Mouse (Mus musculus) kidney, embryonic 16.5 days (tissue): ENCODE measurements around the gene Mxi1. TPM values are rescaled to one million over a fixed set of nuclear protein-coding genes. Genes with fewer than 3 reads are reported as not detected.
A peak's percentile ranks its signal among the peaks of the same experiment; 100 is the strongest.
"Not testable (repeated sequence)": the region's sequence is repeated elsewhere in the genome, so short reads cannot be mapped to it uniquely, and the experiment has no call there.

Experiments
- ATAC-seq: fragments of 200-750 bp; cut with Nextera tagmentation; 2 replicates; pipeline ENCODE4 v1.8.0; 2017; ENCODE audit warnings: moderate TSS enrichment; ENCODE audit not compliant: low FRiP score, low TSS enrichment
- H3K27ac ChIP-seq: fragments of 300-500 bp; sonication (generic); 2 replicates; pipeline ENCODE4 v1.5.1; 2014; ENCODE audit warnings: low read length
- H3K27me3 ChIP-seq: fragments of 300-500 bp; sonication (generic); 2 replicates; pipeline ENCODE4 v1.6.1; 2014; ENCODE audit warnings: low read length, control low read depth, mixed read lengths; ENCODE audit not compliant: insufficient read depth
- H3K36me3 ChIP-seq: fragments of 300-500 bp; sonication (generic); 2 replicates; pipeline ENCODE4 v1.6.1; 2014; ENCODE audit warnings: low read length, control low read depth, mixed read lengths; ENCODE audit not compliant: insufficient read depth
- H3K4me1 ChIP-seq: fragments of 300-500 bp; sonication (generic); 2 replicates; pipeline ENCODE4 v1.6.1; 2014; ENCODE audit warnings: low read length, control low read depth, mixed read lengths; ENCODE audit not compliant: insufficient read depth
- H3K4me2 ChIP-seq: fragments of 300-500 bp; sonication (generic); replicated peaks from 2 replicates; pipeline ENCODE4 v1.6.1; 2014; ENCODE audit warnings: low read depth, low read length
- H3K4me3 ChIP-seq: fragments of 300-500 bp; sonication (generic); 2 replicates; pipeline ENCODE4 v1.5.1; 2014; ENCODE audit warnings: mild to moderate bottlenecking, low read length
- H3K9ac ChIP-seq: fragments of 300-500 bp; sonication (generic); replicated peaks from 2 replicates; pipeline ENCODE4 v1.6.1; 2014; ENCODE audit warnings: low read length
- H3K9me3 ChIP-seq: fragments of 300-500 bp; sonication (generic); 2 replicates; pipeline ENCODE4 v1.6.1; 2016; ENCODE audit warnings: low read length, control low read depth
- WGBS: fragments of 180-500 bp; shearing (Covaris S2); extraction: QIAGEN DNeasy Blood & Tissue Kit; methylation state at CpG from one replicate; pipeline ENCODE4 v1.1.7; 2014; 5-methylcytosine and 5-hydroxymethylcytosine counted together
- polyA plus RNA-seq: library from polyadenylated mRNA; unstranded; fragments of >200 nt; fragmentation: Nextera tagmentation; extraction: Ambion mirVana; gene quantifications from 2 replicates; pipeline ENCODE4 v1.2.1, GENCODE M21; 2015

Gene Mxi1
- polyA plus RNA-seq, 1 experiment from 2014 or later, result 32.1 TPM

GRCm38 (mm10) chr19:53391787-53392186, 81.5 kb downstream of the Mxi1 start:
- Histone ChIP-seq H3K27ac (no peak overlapping the region; the same call in 1 of the 2 replicates), H3K4me3 (peak overlapping the region; percentile 85; the same call in 1 of the 2 replicates), H3K36me3 (peaks cover 13% of the 10 kb centered on the region), H3K4me1 (peaks cover 20% of the 10 kb centered on the region), H3K27me3 (no peaks in the 10 kb centered on the region), H3K9ac (peak overlapping the region; percentile 76), H3K9me3 (no peaks in the 10 kb centered on the region), H3K4me2 (peak overlapping the region; percentile 77)
- WGBS, result 88% methylated on average over 5 of the region's 5 CpGs
- no peak for ATAC-seq

- 58% methylated on average over 8 of the region's 8 CpGs for WGBS
- no peak overlapping the region for H3K9ac ChIP-seq
- no peak overlapping the region for H3K27ac ChIP-seq
- no peak for ATAC-seq
- H3K4me2 ChIP-seq, result no peak overlapping the region
- peaks cover 4% of the 10 kb centered on the region for H3K36me3 ChIP-seq
- H3K27me3 ChIP-seq, result no peaks in the 10 kb centered on the region
- peaks cover 14% of the 10 kb centered on the region for H3K4me1 ChIP-seq
- H3K4me3 ChIP-seq, result no peak overlapping the region
- no peaks in the 10 kb centered on the region for H3K9me3 ChIP-seq
Measured at GRCm38 (mm10) chr19:53392781-53393343, 82.5 kb downstream of the Mxi1 start.

GRCm38 (mm10) chr19:53393646-53394045, 83.3 kb downstream of the Mxi1 start:
- Histone ChIP-seq H3K9me3 (no peaks in the 10 kb centered on the region), H3K4me2 (no peak overlapping the region), H3K27ac (no peak overlapping the region), H3K4me1 (peaks cover 14% of the 10 kb centered on the region), H3K4me3 (no peak overlapping the region), H3K36me3 (no peaks in the 10 kb centered on the region), H3K9ac (no peak overlapping the region), H3K27me3 (no peaks in the 10 kb centered on the region)
- no peak for ATAC-seq

GRCm38 (mm10) chr19:53394552-53394951, 84.2 kb downstream of the Mxi1 start:
- Histone ChIP-seq H3K4me2 (no peak overlapping the region), H3K9ac (0 out of 2 replicates have a peak overlapping the region, but pooled peaks have one; percentile 29), H3K27me3 (no peaks in the 10 kb centered on the region), H3K36me3 (no peaks in the 10 kb centered on the region), H3K9me3 (no peaks in the 10 kb centered on the region), H3K4me1 (peaks cover 9% of the 10 kb centered on the region), H3K27ac (no peak overlapping the region), H3K4me3 (no peak overlapping the region)
- no peak for ATAC-seq
- 15% methylated on average over 7 of the region's 7 CpGs for WGBS

GRCm38 (mm10) chr19:53394956-53395355, 84.6 kb downstream of the Mxi1 start:
- ATAC-seq, H3K36me3 ChIP-seq, H3K9ac ChIP-seq, H3K27ac ChIP-seq, H3K4me1 ChIP-seq, H3K27me3 ChIP-seq, H3K4me3 ChIP-seq, H3K4me2 ChIP-seq, H3K9me3 ChIP-seq: not testable (repeated sequence)
- 66% methylated on average over 3 of the region's 3 CpGs for WGBS

- not testable (repeated sequence) for H3K4me3 ChIP-seq, H3K27me3 ChIP-seq, H3K9ac ChIP-seq, ATAC-seq, H3K27ac ChIP-seq, H3K4me1 ChIP-seq, H3K4me2 ChIP-seq, H3K9me3 ChIP-seq, H3K36me3 ChIP-seq
- 46% methylated on average over 5 of the region's 5 CpGs for WGBS
Measured at GRCm38 (mm10) chr19:53395805-53396204, 85.5 kb downstream of the Mxi1 start.

GRCm38 (mm10) chr19:53397451-53398233, 87.3 kb downstream of the Mxi1 start:
- H3K27me3 ChIP-seq, result no peaks in the 10 kb centered on the region
- H3K4me1 ChIP-seq, result no peaks in the 10 kb centered on the region
- H3K4me2 ChIP-seq, result no peak overlapping the region
- no peak overlapping the region for H3K4me3 ChIP-seq
- H3K27ac ChIP-seq, result no peak overlapping the region
- no peaks in the 10 kb centered on the region for H3K9me3 ChIP-seq
- 73% methylated on average over 12 of the region's 12 CpGs for WGBS
- H3K9ac ChIP-seq, result no peak overlapping the region
- no peaks in the 10 kb centered on the region for H3K36me3 ChIP-seq
- no peak for ATAC-seq

- H3K9me3 ChIP-seq, result no peaks in the 10 kb centered on the region
- no peaks in the 10 kb centered on the region for H3K4me1 ChIP-seq
- no peaks in the 10 kb centered on the region for H3K27me3 ChIP-seq
- no peak overlapping the region for H3K4me3 ChIP-seq
- no peaks in the 10 kb centered on the region for H3K36me3 ChIP-seq
- H3K9ac ChIP-seq, result no peak overlapping the region
- H3K27ac ChIP-seq, result no peak overlapping the region
- no peak overlapping the region for H3K4me2 ChIP-seq
- 87% methylated on average over 4 of the region's 4 CpGs for WGBS
- no peak for ATAC-seq
Measured at GRCm38 (mm10) chr19:53399213-53399612, 88.9 kb downstream of the Mxi1 start.

GRCm38 (mm10) chr19:53400332-53401110, 90.2 kb downstream of the Mxi1 start:
- H3K4me2 ChIP-seq, result no peak overlapping the region
- WGBS, result 77% methylated on average over 16 of the region's 16 CpGs
- no peak for ATAC-seq
- H3K4me1 ChIP-seq, result no peaks in the 10 kb centered on the region
- H3K4me3 ChIP-seq, result no peak overlapping the region
- H3K9me3 ChIP-seq, result no peaks in the 10 kb centered on the region
- no peak overlapping the region for H3K27ac ChIP-seq
- H3K9ac ChIP-seq, result no peak overlapping the region
- no peaks in the 10 kb centered on the region for H3K27me3 ChIP-seq
- H3K36me3 ChIP-seq, result no peaks in the 10 kb centered on the region
